Mouse (Mus musculus): ENCODE data around the gene Bmp2k.

- no peak for TF ChIP-seq CTCF (conservative IDR thresholded peaks at IDR 0.05 in 1 of 2, IDR thresholded peaks at IDR 0.05 in 1 of 2; ENCODE audit: low read depth in 2 of 2, low read length in 2 of 2)
- no peak for TF ChIP-seq POLR2A (IDR thresholded peaks at IDR 0.05; ENCODE audit: low read depth, low read length)
- TF ChIP-seq HCFC1 (IDR thresholded peaks at IDR 0.05; ENCODE audit: low read depth, low read length): no peak
- no peak for TF ChIP-seq EP300 (IDR thresholded peaks at IDR 0.05; ENCODE audit: low read length)
- TF ChIP-seq MAFK (IDR thresholded peaks at IDR 0.05; ENCODE audit: insufficient replicate concordance, low read length): no peak
- TF ChIP-seq E2F4 (IDR thresholded peaks at IDR 0.05; ENCODE audit: insufficient replicate concordance, low read depth, low read length): no peak
- no peak for TF ChIP-seq ZKSCAN1 (IDR thresholded peaks at IDR 0.05; ENCODE audit: borderline replicate concordance, low read depth, low read length)
- TF ChIP-seq ZNF384 (IDR thresholded peaks at IDR 0.05; ENCODE audit: low read depth, low read length): no peak
- TF ChIP-seq TCF12 (IDR thresholded peaks at IDR 0.05; ENCODE audit: low read depth, low read length): 0 out of 2 replicates have a peak, but pooled peaks have one; percentile 11
- no peak for TF ChIP-seq JUN (IDR thresholded peaks at IDR 0.05; ENCODE audit: insufficient read depth, low read depth, low read length)
- TF ChIP-seq ZC3H11A (IDR thresholded peaks at IDR 0.05; ENCODE audit: low read depth, low read length): no peak
- TF ChIP-seq CHD1 (IDR thresholded peaks at IDR 0.05; ENCODE audit: low read depth, low read length): 0 out of 2 replicates have a peak, but pooled peaks have one; percentile 43
- no peak for TF ChIP-seq ETS1 (conservative IDR thresholded peaks at IDR 0.05; ENCODE audit: low read depth, low read length)
- no peak for TF ChIP-seq UBTF (IDR thresholded peaks at IDR 0.05; ENCODE audit: low read depth, low read length)
Observed at GRCm38 (mm10) chr5:96965029-96965403, 32.5 kb upstream of the Bmp2k start.

Data from CH12.LX (cell line).